Mouse (Mus musculus) kidney, postnatal 0 days (tissue): ENCODE data around the gene Mbnl2. TPM values are rescaled to one million over a fixed set of nuclear protein-coding genes. Genes with fewer than 3 reads are reported as not detected.

Experiments
- ATAC-seq: fragments of 200-750 bp; cut with Nextera tagmentation; replicated peaks from 2 replicates; pipeline ENCODE4 v1.8.0; 2017; ENCODE audit warnings: low read depth, moderate number of reproducible peaks, moderate TSS enrichment, moderate library complexity; ENCODE audit not compliant: low FRiP score
- DNase-seq: peaks from one replicate; pipeline ENCODE4 v3.0.0-alpha.2; 2016; ENCODE audit warnings: low spot score
- H3K27ac ChIP-seq: fragments of 300-500 bp; sonication (generic); 2 replicates; pipeline ENCODE4 v1.5.1; 2014; ENCODE audit warnings: mild to moderate bottlenecking
- H3K27me3 ChIP-seq: fragments of 300-500 bp; sonication (generic); 2 replicates; pipeline ENCODE4 v1.6.1; 2014; ENCODE audit warnings: low read length, mixed read lengths; ENCODE audit not compliant: insufficient read depth
- H3K36me3 ChIP-seq: fragments of 300-500 bp; sonication (generic); 2 replicates; pipeline ENCODE4 v1.6.1; 2014; ENCODE audit warnings: low read length, mixed read lengths; ENCODE audit not compliant: insufficient read depth
- H3K4me1 ChIP-seq: fragments of 300-500 bp; sonication (generic); replicated peaks from 2 replicates; pipeline ENCODE4 v1.6.1; 2014; ENCODE audit warnings: antibody characterized with exemption, low read length, mixed read lengths; ENCODE audit not compliant: insufficient read depth
- H3K4me2 ChIP-seq: fragments of 300-500 bp; sonication (generic); 2 replicates; pipeline ENCODE4 v1.6.1; 2014; ENCODE audit warnings: mild to moderate bottlenecking, low read length, moderate library complexity, mixed read lengths
- H3K4me3 ChIP-seq: fragments of 300-500 bp; sonication (generic); replicated peaks from 2 replicates; pipeline ENCODE4 v1.5.1; 2014; ENCODE audit warnings: low read depth, low read length
- H3K9ac ChIP-seq: fragments of 300-500 bp; sonication (generic); 2 replicates; pipeline ENCODE4 v1.6.1; 2014; ENCODE audit warnings: low read depth, low read length
- H3K9me3 ChIP-seq: fragments of 300-500 bp; sonication (generic); replicated peaks from 2 replicates; pipeline ENCODE4 v1.6.1; 2016; ENCODE audit warnings: low read length, inconsistent platforms, mixed read lengths
- CTCF ChIP-seq: IDR thresholded peaks from 2 replicates; pipeline ENCODE4 v1.5.1; 2016; ENCODE audit warnings: antibody characterized with exemption, low read depth, mild to moderate bottlenecking, moderate library complexity
- WGBS: fragments of 180-500 bp; shearing (Covaris S2); extraction: QIAGEN DNeasy Blood & Tissue Kit; methylation state at CpG from one replicate; pipeline ENCODE4 v1.1.7; 2014; 5-methylcytosine and 5-hydroxymethylcytosine counted together
- polyA plus RNA-seq: library from polyadenylated mRNA; unstranded; fragments of >200 nt; fragmentation: Nextera tagmentation; extraction: Ambion mirVana; gene quantifications from 2 replicates; pipeline ENCODE4 v1.2.1, GENCODE M21; 2015

Mbnl2 gene
- polyA plus RNA-seq, 1 experiment from 2014 or later, result 119 TPM

DNA sequence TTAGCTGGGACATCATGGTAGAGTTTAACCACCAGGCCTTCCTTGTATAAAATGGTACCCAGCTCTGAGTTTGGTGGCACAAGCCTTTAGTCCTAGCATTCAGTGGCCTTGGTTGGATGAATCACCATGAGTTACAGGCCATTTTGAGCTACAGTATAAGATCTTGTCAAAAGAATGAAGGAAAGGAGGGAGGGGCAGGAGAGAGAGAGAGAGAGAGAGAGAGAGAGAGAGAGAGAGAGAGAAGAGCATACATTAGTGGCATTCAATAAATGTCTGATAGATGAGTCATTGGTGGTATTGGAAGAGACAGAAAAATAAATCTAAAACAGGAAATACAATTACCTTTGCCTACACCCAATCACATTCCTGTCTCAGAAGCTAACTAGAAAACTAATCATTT lies 165.2 kb downstream of the Mbnl2 start:
- TF ChIP-seq CTCF, result no peak
- ATAC-seq, result no peak
- Histone ChIP-seq H3K27me3 (no peaks in the 10 kb centered on the region), H3K9me3 (no peaks in the 10 kb centered on the region), H3K27ac (no peak overlapping the region), H3K4me2 (no peak overlapping the region), H3K4me3 (no peak overlapping the region), H3K9ac (no peak overlapping the region), H3K4me1 (no peaks in the 10 kb centered on the region), H3K36me3 (no peaks in the 10 kb centered on the region)
- DNase-seq, result no peak

DNA sequence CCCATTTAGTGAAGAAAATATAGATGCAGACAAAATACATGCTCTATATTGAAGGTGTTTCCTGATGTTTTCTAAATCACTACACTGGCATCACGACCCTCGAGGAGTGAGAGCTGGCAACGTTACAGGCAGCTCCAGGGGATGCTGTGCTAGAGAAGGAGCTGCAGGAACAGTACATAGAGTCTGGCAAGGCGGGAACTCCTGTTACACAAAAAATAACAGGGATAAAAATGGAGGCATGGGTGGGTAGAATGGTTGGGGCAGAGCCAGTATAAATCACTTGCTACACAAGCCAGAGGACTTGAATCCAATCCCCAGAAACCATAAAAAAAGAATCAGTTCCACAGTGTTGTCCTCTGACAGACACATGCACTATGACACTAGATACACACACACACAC lies 165.8 kb downstream of the Mbnl2 start:
- no peak overlapping the region for H3K4me3 ChIP-seq
- H3K27me3 ChIP-seq, result no peaks in the 10 kb centered on the region
- H3K27ac ChIP-seq, result no peak overlapping the region
- no peaks in the 10 kb centered on the region for H3K9me3 ChIP-seq
- ATAC-seq (no peak), DNase-seq (no peak)
- no peak overlapping the region for H3K9ac ChIP-seq
- no peak overlapping the region for H3K4me2 ChIP-seq
- no peaks in the 10 kb centered on the region for H3K4me1 ChIP-seq
- no peaks in the 10 kb centered on the region for H3K36me3 ChIP-seq
- 75% methylated on average over 4 of the region's 4 CpGs for WGBS
- no peak for TF ChIP-seq CTCF

DNA sequence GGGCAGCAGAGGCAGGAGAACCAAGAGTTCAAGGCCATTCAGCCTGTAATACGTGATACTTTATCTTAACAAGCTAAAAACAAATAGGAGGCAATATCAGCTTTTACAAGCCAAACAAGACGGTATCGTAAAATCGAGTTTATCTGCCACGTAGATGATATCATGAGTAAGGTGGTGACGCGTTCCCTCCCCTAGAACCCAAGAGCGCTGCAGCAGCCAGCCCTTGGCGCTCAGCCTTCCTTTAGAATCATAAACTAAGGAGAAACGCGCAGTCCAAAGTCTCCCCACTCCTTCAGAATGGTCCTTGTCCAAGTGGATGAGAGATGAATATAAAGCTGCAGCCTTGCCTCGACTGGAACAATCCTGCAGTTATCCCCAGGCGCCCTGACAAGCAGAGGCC lies 166.4 kb downstream of the Mbnl2 start:
- Histone ChIP-seq H3K4me1 (no peaks in the 10 kb centered on the region), H3K4me3 (no peak overlapping the region), H3K9ac (no peak overlapping the region), H3K4me2 (no peak overlapping the region), H3K36me3 (no peaks in the 10 kb centered on the region), H3K27me3 (no peaks in the 10 kb centered on the region), H3K27ac (no peak overlapping the region), H3K9me3 (no peaks in the 10 kb centered on the region)
- WGBS, result 89% methylated on average over 13 of the region's 13 CpGs
- no peak for TF ChIP-seq CTCF
- no peak for ATAC-seq
- DNase-seq, result no peak

DNA sequence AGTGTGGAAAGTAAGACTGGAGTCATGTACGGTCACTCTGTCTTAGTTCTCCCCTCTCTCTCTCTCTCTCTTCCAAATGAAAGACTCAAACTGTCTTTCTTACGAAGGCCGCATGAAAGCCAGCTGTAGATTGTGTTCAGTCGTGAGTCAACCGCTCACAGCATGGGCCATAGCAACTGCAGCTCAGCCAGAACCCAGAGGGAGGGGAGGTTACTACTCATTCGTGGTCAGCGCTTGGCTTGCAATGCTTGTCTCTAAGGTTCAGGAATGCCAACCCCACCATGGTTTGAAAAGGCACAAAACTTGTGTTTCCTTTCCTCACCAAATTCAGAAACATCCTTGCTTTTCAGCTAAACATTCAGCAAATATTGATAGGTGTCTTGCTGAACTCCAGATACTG lies 178.8 kb downstream of the Mbnl2 start:
- WGBS, result 89% methylated on average over 7 of the region's 7 CpGs
- H3K36me3 ChIP-seq, result no peaks in the 10 kb centered on the region
- no peak overlapping the region for H3K9ac ChIP-seq
- H3K4me1 ChIP-seq, result no peaks in the 10 kb centered on the region
- ATAC-seq (no peak), DNase-seq (no peak)
- no peak overlapping the region for H3K27ac ChIP-seq
- no peak for TF ChIP-seq CTCF
- no peaks in the 10 kb centered on the region for H3K9me3 ChIP-seq
- H3K27me3 ChIP-seq, result no peaks in the 10 kb centered on the region
- no peak overlapping the region for H3K4me3 ChIP-seq
- H3K4me2 ChIP-seq, result no peak overlapping the region

DNA sequence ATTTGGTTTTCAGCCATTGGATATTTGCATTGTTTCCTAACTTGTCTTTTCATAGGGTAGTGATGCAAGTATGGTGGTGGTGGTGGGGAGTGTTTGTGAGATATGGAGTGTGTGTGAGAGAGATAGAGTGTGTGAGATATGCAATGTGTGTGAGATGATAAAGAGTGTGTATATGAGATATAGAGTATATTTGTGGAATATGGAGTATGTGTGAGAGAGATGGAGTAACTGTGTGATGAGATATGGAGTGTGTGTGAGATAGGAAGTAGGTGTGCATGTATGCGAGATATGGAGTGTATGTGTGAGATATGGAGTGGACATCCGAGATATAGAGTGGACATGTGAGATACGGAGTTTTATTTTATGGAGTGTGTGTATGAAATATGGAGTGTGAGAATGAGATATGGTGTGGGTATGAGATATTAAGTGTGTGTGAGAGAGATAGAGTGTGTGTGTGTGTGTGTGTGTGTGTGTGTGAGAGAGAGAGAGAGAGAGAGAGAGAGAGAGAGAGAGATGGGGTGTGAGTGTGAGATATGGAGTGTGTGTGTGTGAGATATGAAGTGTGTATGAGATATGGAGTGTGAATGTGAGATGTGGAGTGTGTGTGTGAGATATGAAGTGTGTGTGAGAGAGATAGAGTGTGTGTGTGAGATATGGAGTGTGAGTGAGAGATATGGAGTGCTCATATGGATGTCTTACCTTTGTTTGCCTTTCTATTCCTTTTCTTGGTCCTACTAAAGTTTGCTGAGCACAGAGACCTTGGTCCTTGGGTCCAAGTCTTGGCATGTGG lies 188.7 kb downstream of the Mbnl2 start:
- no peaks in the 10 kb centered on the region for H3K36me3 ChIP-seq
- H3K27me3 ChIP-seq, result no peaks in the 10 kb centered on the region
- no peak overlapping the region for H3K9ac ChIP-seq
- ATAC-seq, result no peak
- no peak for TF ChIP-seq CTCF
- 87% methylated on average over 3 of the region's 3 CpGs for WGBS
- H3K27ac ChIP-seq, result no peak overlapping the region
- H3K4me1 ChIP-seq, result no peaks in the 10 kb centered on the region
- H3K4me2 ChIP-seq, result no peak overlapping the region
- DNase-seq, result no peak
- H3K4me3 ChIP-seq, result no peak overlapping the region
- no peaks in the 10 kb centered on the region for H3K9me3 ChIP-seq

DNA sequence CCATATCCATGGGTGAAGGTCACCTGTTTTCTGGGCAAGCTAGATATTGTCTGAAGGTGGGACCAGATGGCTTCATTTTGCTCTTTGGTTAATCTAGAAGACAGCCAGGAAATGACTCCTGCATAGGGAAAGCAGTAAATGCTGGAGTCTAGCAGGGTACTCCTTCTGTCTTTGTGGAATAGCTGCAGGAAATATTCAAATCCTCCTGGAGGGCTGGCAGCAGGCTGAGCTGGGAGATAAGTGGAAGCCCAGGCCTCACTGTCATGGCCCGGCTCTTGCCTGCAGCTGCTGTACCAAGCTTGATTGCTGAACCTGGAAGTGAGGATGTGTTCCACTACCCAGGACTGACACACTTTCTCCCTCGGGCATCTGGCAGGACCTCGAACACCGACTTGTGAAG lies 191.3 kb downstream of the Mbnl2 start:
- DNase-seq (no peak), ATAC-seq (no peak)
- no peak overlapping the region for H3K27ac ChIP-seq
- no peaks in the 10 kb centered on the region for H3K4me1 ChIP-seq
- no peaks in the 10 kb centered on the region for H3K36me3 ChIP-seq
- H3K27me3 ChIP-seq, result no peaks in the 10 kb centered on the region
- no peak overlapping the region for H3K4me2 ChIP-seq
- H3K4me3 ChIP-seq, result no peak overlapping the region
- 83% methylated on average over 4 of the region's 4 CpGs for WGBS
- no peak overlapping the region for H3K9ac ChIP-seq
- TF ChIP-seq CTCF, result no peak
- H3K9me3 ChIP-seq, result no peaks in the 10 kb centered on the region
